Mouse (Mus musculus): ENCODE data around the gene Rfk.

Rfk gene

GRCm38 (mm10) chr19:17385022-17385421 is 8.8 kb upstream of the Rfk start:
- no peak for DNase-seq (ENCODE audit: low read depth, low spot score)

- DNase-seq (ENCODE audit: low read depth, low spot score): no peak
These were observed 8.4 kb upstream of the Rfk start for GRCm38 (mm10) chr19:17385426-17385825.

DNA sequence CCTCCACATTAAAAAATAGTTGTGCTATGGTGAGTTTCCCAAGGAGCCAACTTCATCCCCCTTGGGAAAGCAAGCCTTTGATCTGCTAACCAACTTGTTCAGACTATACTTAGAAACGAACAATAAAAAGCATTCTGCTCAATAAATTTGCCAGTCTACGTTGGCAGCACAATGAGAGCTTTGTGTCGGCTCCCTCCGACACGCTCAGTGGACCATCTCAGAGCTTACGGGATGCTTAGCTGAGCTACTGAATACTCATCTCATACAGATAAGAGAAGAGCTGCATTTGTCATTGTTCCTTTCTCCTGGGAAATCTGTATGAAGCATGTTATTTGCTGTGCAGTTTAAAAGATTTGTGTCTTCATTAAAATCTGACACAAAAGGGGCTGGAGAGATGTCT is 7.4 kb upstream of the Rfk start:
- no peak for DNase-seq (ENCODE audit: low read depth, low spot score)

- no peak for DNase-seq (ENCODE audit: low read depth, low spot score)
These were observed 5.4 kb upstream of the Rfk start for GRCm38 (mm10) chr19:17388404-17388803.

DNA sequence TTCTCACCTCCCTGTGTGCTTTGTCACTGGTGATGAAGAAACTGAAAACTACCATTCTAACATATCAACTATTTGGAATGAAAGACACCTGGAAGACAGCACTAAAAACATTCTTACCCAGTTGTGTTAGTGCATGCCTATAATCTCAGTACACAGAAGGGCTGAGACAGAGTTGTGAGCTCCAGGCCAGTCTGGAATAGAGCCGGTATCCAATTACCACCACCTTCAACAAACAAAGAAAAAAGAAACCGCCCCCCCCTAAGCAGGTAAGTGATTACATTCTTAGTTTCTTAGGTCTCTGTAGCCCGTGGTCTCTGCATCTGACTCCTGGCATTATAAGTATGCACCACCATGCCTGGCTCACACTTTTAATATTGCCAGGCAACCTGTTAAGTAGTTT is 977 bp upstream of the Rfk start:
- DNase-seq (ENCODE audit: low read depth, low spot score): no peak

DNA sequence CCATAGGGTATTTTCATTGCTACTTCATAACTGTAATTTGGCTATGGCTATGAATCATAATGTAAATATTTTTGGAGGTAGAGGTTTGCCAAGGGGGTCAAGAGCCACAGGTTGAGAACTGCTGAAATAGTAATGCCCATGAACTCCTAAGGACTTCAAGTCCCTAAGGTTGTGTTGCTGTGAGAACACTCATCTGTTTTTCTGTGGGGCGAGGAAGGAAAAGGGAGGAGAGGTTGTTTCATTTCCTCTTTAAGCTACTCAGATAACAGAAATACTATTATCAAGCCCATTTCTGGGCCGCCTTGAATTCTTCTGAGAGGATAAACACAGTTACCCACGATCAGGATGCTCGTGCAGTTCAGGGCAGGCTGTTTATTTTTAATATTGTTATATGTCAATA is 3.0 kb downstream of the Rfk start:
- no peak for DNase-seq (ENCODE audit: low read depth, low spot score)

DNA sequence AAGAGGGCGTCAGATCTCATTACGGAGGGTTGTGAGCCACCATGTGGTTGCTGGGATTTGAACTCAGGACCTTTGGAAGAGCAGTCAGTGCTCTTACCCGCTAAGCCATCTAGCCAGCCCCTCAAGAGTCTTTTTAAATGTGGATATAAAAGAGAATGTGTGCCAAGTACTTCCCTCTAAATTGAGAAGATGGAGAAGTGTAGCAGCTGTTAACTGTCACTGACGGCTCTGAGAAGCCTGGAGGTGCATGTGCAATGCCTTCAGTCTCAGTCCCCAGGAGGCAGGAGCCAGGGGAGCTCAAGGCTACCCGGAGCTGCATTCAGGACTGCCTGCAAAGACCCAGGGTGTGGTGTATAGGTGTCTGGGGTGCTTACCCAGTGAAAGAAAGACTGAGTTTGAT is 4.1 kb downstream of the Rfk start:
- DNase-seq (ENCODE audit: low read depth, low spot score): no peak

DNA sequence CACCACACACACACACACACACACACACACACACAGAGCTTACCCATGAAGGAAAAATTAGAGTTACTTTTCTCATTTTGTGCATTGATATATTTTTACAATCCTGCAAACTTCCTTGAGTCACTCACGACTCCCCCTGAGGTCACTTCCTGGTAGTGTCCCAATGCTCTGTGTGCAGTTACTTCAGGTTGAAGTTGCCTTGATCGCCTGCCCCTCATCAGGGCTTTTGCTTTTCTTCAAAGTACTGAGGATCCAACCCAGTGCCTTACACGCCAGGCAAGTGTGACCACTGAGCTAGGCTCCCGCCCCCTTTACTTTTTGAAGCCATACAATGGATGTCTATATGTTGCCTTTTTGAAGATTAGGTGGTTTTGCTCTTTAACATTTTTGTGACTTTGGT is 6.1 kb downstream of the Rfk start:
- DNase-seq (ENCODE audit: low read depth, low spot score): no peak

DNA sequence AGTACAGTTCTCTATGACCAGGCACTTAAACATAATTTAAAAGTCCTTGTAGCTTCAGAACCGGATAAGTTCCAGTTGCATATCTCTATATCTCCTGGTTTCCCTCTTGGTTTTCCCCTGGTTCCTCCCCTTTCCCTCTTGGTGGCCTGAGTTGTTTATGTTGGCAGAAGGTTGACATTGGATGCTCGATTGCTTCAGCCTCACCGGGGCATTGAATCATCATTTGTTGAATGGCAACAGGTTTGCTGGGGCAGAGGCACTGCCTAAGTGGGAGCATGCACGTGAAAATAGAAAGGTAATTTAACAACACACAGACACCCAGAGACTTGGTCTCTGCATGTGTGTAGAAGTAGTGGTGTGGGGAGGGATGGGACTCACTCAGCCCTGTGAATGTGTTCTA is 6.7 kb downstream of the Rfk start:
- DNase-seq (ENCODE audit: low read depth, low spot score): no peak

- DNase-seq (ENCODE audit: low read depth, low spot score): no peak
These were observed 9.3 kb downstream of the Rfk start for GRCm38 (mm10) chr19:17403175-17403574.

GRCm38 (mm10) chr19:17406823-17407222 is 13.0 kb downstream of the Rfk start:
- DNase-seq (ENCODE audit: low read depth, low spot score): peak; percentile 46

DNA sequence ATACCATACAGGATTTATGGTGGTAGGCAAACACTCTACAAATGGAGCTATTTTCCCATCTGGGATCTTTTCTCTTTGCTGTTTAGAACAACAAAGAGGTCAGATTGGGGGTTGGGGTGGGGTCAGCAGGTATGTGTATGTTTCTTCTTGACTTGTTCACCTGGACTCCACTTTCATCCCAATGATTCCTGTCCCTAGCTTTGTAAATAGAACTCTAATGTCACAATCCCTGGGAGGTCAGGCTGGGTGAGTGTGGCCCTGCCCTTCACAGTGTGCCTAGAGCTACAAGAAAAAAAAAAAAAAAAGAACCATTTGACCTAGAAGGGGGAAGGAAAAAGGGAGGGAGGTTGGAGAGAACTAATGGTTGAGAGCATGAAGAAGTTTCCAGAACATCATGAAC is 14.7 kb downstream of the Rfk start:
- DNase-seq (ENCODE audit: low read depth, low spot score): no peak

DNA sequence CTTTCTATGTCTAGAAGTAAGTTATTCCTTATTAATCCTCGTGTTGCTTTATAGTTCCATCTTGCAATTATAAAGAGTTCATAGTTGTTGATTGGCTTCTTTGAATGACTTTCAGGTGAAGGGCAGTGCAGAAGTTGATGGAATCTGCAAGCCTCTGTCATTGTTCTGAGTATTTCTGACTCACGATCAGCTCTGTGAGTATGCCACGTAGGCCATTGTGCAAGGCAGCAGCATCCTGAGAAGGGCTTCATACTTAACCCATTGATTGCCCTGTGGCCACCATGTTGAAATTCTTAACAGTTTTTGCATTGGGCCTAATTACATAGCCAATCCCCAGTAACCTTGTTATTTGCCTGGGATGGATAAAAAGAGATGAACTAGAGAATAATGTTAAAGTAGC is 15.5 kb downstream of the Rfk start:
- no peak for DNase-seq (ENCODE audit: low read depth, low spot score)

DNA sequence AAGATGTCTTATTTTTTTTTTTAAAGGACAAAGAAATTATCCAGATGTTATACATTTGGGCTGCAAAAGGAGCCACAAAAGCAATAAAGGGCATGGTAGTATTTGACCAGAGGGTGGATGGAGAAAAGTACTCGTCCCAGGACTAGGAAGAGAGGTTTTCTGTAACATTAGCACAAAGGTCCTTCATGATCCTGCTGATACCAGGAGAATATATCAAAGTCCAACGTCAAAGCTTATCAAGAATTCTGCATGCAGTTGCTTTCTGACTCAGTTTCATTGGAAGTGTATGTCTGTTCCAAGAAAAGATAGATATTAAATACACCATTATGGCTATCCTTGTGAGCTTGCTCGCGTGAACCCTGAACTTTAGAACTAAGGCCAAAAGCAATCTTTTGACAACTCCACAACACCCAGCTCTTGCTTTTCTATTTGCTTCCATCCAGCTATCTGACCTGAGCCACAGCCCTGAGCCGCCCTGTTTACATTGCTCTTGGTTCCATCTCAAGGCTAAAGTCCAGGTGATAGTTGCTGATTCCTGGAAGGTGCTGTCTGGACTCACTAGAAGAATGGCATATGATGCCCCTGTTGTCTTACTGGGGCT is 16.7 kb downstream of the Rfk start:
- no peak for DNase-seq (ENCODE audit: low read depth, low spot score)

DNA sequence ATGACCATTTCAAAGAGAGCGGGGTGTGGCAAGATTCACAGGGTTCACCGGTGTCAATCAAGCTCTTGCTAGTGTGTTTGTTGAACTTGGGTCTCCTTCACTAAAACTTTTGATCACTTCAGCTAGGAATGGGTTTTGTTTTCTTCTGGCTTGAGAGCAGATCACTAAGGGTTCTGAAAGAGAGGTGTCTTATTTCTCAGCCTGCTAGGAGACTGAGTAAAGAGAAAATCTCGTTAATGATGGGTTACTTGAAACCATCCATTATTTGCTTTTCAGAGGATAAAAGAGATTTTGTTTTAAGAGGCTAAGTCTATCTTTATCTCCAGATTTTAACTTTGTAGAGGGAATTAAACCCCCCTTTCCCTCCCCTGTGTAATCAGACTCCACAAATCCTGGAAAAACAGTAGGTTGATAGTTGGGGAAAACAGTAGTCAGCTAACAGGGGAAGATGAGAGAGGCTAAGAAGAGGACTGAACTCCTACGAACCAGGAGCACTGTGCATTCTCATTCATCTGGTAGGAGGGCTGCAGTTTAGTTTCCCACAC is 19.1 kb downstream of the Rfk start:
- no peak for DNase-seq (ENCODE audit: low read depth, low spot score)

- DNase-seq (ENCODE audit: low read depth, low spot score): no peak
These were observed 24.0 kb downstream of the Rfk start for GRCm38 (mm10) chr19:17417855-17418254.

DNA sequence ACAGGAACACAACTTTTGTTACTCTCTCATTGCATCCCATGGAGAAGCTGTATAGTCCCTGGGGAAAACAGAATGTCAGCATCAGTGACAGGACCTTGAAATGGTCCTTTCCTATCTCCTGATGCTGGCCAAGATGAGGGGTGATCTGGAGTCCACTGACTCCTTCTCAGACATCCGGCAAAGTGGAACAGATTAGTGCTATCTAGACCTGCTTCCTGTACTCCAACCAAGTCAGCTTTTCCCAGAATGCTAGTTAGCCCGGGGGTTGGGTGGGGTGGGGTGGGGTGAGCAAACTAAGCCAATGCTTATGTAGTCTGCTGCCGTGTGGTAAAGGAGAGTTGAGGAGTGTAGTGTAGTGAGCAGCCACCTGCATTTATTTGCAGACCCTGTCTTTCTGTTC is 29.5 kb downstream of the Rfk start:
- DNase-seq (ENCODE audit: low read depth, low spot score): no peak

- no peak for DNase-seq (ENCODE audit: low read depth, low spot score)
These were observed 34.1 kb downstream of the Rfk start for GRCm38 (mm10) chr19:17427824-17428560.

GRCm38 (mm10) chr19:17428561-17428914 is 34.7 kb downstream of the Rfk start:
- no peak for DNase-seq (ENCODE audit: low read depth, low spot score)

DNA sequence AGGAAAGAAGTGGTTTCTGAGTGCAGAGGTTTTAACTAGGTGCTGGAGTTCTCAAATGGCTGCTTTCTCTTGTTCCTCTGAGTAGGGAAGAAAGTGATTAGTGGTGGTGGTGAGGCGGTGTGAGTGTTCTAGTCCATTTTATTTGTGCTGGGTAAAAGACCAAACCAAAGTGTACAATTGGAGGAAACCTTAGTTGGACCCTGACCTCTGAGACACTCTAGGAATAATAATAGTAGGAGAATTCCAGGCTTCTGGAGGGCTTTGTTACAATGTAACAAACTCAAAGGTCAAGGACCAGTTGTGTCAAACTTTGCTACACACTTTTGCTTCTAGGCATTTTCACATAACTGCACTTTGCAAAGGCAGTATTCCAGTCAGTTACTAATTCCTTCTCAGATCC is 42.8 kb downstream of the Rfk start:
- no peak for DNase-seq (ENCODE audit: low read depth, low spot score)

- no peak for DNase-seq (ENCODE audit: low read depth, low spot score)
These were observed 45.8 kb downstream of the Rfk start for GRCm38 (mm10) chr19:17439476-17440189.

- no peak for DNase-seq (ENCODE audit: low read depth, low spot score)
These were observed 49.7 kb downstream of the Rfk start for GRCm38 (mm10) chr19:17443581-17443980.

Data from c-Kit-negative CD71-positive TER-119-positive erythroid progenitor cells, embryonic 14.5 days (primary cell).